Mouse (Mus musculus) lung, adult 2 months (tissue): Measurements from ENCODE around the gene Pitpnm2.

Experiments
- CTCF ChIP-seq: fragments of 200-500 bp; IDR thresholded peaks from 2 replicates; pipeline ENCODE4 v1.5.1; 2011; ENCODE audit warnings: mild to moderate bottlenecking, low read length, control low read depth; ENCODE audit not compliant: insufficient read depth
- POLR2A ChIP-seq: fragments of 200-500 bp; IDR thresholded peaks from 2 replicates; pipeline ENCODE4 v1.6.1; 2011; ENCODE audit warnings: low read depth, mild to moderate bottlenecking, control low read depth, low read length, borderline replicate concordance; ENCODE audit errors: extremely low read depth

- no peak for TF ChIP-seq POLR2A
- TF ChIP-seq CTCF = no peak
Observed at GRCm38 (mm10) chr5:124194386-124195084, 55.0 kb downstream of the Pitpnm2 start.
